Mouse (Mus musculus) adrenal gland, postnatal 36 days (tissue): ENCODE measurements around the gene Galnt18. TPM values are rescaled to one million over a fixed set of nuclear protein-coding genes. Genes with fewer than 3 reads are reported as not detected.

Experiments used
- DNase-seq, 2 experiments: peaks; one replicate each; pipeline ENCODE4 v3.0.0; 2021; ENCODE audit warnings: mixed read lengths in 1 of 2
- long read RNA-seq, 2 experiments: library from polyadenylated mRNA; stranded (forward); transcript quantifications; one replicate each; pipeline ENCODE4 v2.0.0; 2021; ENCODE audit warnings: borderline sequencing depth in 2 of 2
- total RNA-seq, 2 experiments: library from RNA; stranded (reverse); gene quantifications; 2 replicates each; pipeline ENCODE4 v1.2.3; 2021

Gene Galnt18
- 10 to 100 TPM; 14.3 to 18.6 TPM for total RNA-seq
- long read RNA-seq, experiment 1, transcript Galnt18-202 (11 exons, 2,530 nt) = major isoform, 26 of 41 reads
- long read RNA-seq, experiment 1, partial matches to known transcripts = 4 of 41 reads
- long read RNA-seq, experiment 1, other reads (novel, unspliced or antisense) = 11 of 41 reads
- long read RNA-seq, experiment 2, transcript Galnt18-202 (11 exons, 2,530 nt) = major isoform, 8 of 13 reads
- long read RNA-seq, experiment 2, partial matches to known transcripts = 1 of 13 reads
- long read RNA-seq, experiment 2, other reads (novel, unspliced or antisense) = 4 of 13 reads

DNA sequence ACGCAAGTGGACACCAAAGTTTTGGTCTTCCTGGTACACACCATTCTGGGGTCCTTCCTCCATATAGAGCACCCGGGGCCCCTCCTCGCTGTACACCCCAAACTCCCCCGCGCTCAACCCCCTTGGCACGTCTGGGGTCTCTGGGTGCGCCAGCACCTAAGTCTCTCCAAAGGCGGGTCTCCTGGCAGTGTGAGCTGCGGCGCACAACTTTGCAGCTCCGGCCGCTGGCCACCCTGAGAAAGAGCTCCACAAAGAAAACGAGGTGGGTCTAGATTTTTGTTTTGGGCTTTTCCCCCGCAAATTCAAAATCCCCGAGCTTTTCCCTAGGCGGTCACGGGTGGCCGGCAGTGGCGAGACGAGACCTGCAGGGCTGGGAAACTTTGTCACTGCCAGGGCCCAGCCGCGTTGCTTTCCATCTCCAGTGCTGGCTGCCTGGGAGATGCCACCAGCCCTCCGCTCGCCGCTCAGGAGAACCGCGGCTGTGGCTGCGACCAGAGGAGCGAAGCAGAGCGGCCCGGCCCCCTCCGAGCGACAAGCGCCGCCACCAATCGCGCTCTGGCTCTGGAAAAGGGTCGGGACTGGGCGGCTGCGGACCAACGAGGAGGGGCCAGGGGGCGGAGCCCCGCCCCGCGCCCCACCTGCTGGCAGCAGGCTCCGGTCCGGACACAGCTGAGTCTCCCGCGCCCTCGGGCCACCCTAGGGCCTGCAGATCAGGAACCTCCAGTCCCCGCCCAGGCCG, at the start of gene Galnt18:
Galnt18 (minus strand) TSS at position 474 of the 739 bp plus-strand sequence.
- peak; percentile 97 to 98 for DNase-seq

DNA sequence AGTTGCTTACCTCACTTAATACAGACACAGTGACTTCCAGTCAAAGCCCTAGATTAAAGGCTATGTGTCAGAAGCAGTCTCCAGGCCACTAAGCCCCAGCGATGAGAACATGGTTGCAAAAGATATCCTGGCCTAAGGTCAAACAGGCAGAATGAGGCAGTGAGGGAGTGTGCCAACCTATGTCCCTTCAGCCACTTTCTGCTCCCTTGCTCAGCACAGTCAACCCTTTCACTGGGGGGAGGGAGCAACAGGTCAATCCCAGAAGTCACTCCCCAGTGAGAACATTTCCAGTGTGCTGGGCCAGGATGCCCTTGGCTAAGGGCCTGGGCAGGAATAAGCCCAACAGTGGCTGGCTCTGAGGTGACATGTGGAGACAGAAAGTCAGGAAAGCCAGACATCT, 47.6 kb upstream of the Galnt18 start:
- peak; percentile 3 to 21 for DNase-seq

DNA sequence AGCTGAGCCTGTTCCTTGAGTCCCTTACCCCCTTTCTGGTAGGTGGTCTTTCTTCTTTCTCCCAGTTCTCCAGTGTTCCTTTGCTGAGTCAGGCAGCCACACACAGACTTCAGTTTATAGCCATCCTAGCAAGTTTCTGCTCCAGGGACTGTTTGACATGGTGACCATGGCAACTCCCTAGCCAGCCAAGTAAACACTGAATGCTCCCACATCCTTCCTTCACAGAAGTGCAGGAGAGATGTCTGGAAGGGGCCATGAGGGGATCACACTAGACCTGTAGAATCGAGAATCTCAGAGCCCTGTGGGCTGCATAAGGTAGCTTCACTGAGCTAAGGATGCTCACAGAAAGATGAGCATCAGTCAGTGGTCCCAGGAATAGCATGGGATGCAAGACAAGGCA, 33.3 kb upstream of the Galnt18 start:
- DNase-seq = no peak

DNA sequence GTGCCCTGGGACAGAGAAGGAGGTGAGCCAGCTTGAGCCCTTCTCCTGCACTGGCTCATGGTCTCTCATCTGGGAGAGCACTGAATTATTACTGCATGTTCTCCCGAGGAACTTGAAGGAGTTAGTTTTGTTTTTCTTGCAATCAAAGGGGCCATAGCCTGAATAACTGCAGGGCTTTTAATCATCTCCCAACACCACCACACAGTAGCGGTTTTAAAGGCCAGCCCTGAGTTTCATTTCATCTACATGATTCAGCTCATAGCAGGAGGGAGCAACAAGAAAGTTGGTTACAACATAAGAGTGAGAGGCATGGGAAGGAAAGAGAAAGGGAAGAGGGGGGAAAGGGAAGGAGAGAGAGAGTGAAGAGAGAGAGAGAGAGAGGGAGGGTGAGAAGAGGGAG, 31.3 kb upstream of the Galnt18 start:
- no peak for DNase-seq

DNA sequence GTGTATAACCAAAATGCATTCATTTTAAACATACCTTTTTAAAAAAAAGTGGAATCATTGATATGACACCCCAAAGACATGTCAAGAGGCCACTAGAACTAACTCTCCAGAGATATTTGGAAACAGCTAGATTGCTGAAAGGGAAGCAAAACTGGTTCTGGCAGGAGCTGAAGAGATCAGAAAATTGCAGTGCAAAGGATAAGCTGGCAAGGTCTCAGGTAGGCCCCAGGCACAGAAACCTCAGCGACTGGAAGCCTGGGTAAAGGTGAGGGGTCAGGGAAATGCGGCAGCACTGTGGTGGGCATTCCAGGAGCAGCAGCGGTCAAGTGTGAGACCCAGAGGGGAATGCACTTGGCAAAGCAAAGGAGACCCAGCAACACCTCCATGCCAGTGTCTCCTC, 30.0 kb upstream of the Galnt18 start:
- no peak for DNase-seq

DNA sequence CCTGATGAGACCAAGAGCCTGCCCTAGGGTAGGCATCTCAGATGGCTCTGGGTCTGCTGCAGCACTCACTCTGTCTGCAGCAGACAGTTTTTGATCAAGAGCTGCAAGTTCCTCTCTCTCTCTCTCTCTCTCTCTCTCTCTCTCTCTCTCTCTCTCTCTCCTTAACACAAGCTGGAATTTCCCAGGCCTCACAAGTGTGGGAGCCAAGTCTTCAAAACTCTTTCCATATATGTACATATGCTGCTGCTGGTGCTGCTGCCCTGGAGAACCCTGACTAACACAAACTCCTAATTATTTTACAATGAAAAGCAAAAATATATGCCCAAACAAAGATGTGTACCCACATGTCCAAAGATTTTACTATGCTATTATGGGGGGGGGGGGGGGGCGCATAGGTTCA, 26.3 kb upstream of the Galnt18 start:
- no peak for DNase-seq

DNA sequence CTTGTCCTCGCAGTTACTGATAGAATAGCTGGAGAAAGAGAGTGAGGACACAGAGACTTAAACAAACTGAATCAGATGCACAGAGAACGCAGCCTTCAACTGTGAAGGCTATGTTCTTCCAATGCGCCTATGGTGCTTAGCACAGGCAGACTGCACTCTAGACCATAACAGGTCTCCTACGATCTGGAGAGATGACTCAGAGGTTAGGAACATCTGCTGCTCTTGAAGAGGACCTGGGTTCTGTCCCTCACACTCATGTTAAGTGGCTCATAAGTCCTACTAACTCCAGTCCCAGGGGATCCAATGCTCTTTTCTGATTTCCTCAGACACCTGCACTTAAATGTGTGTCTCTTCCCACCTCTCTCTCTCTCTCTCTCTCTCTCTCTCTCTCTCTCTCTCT, 24.9 kb upstream of the Galnt18 start:
- DNase-seq = no peak

DNA sequence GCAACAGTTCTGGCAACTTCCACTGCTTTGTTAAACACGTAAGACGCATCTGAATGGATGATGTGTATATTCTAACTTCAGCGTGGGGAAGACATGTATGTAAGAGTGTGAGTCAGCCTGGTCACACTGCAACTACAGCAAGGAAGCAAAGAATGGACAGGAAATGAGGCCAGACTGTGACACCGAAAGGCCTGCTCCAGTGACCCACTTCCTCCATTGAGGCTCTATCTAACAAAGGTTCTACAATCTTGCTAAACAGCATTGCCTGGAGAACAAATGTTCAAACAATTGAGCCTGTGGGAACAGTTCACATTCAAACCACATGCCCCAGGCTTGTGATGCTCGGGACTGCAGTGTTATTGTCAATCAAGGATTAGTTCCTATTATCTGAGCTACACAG, 21.0 kb upstream of the Galnt18 start:
- DNase-seq = no peak

DNA sequence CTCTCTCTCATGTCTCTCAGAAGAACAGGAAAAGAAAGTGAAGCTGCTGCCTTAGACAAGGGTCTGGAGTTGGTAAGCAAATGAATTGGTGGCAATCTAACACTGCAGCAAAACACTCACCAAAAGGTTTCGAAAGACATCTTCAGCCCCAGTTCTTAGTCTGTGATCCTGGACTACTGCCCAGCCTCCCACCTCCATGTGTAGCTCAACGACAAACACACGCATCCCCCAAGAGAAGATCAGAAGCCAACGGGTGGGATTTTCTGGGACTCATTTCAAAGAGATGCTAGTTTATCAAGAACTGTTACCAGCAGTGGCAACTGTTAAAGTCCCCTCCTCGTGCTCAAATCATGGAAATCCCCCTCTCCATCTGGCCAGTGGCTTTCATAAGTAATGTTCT, 20.3 kb upstream of the Galnt18 start:
- no peak for DNase-seq

DNA sequence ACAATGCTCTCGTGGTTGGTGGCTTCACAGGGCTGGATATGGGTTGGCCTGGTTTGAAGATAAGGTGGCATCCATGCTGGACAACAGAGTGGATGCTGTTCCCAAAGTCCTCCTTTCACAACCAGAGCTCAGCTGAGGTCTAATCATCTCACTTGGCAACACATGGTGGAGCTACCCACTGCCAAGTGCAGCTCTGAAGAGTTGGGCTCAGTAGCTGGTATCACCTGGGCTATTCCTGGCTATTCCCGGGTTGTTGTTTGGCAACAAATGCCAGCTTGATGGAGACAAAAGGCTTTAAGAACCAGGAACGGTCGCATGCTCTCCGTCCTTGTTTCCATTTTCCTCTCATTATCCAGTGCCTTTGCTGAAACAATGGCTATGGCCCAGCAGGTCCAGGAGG, 19.2 kb upstream of the Galnt18 start:
- no peak for DNase-seq

DNA sequence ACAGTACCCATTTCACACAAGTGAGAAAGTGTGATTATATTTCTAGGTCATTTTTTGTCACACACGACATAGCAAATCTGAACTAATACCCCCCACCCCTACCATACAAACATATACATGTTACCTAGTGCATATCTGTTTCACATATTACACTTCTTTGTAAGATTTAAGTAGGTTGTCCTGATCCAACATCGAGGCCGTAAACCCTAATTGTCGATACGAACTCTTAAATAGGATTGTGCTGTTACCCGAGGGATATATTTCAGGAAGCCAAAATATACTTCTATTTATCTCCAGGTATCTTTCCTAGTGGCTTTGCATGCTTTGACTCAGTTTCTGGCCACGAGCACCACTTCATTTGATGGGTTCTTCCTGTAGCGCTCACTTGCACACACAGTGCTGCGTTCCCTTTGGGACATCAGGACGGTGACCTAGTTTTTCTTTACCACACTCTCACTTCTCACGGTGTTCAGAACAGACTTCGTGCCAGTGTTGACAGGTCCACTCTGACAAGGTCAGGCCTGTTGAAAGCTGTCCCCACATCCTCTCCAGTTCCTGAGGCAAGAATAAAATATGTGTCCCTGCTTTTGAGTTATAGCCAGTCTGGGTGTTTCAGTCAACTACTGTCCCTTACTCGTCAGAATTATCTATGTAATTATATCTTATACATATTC, 17.7 kb upstream of the Galnt18 start:
- no peak for DNase-seq

DNA sequence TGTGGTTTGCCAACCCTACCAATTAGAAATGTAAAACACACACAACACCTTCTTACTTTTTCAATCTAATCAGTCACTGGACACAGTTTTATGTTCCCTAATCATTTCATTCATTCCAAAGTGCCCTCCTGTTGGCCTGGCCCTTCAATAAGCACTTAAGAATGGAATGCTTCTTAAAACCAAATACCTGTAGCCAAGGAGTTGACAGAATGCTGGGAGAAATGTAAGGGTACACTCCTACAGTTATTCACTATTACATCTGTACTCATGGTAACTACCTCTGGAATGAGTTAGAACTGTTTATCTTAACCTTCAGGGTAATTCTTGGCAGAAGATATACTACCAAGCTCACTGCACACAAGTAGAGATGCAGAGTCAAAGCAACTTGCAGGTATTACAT, 15.3 kb upstream of the Galnt18 start:
- no peak for DNase-seq

DNA sequence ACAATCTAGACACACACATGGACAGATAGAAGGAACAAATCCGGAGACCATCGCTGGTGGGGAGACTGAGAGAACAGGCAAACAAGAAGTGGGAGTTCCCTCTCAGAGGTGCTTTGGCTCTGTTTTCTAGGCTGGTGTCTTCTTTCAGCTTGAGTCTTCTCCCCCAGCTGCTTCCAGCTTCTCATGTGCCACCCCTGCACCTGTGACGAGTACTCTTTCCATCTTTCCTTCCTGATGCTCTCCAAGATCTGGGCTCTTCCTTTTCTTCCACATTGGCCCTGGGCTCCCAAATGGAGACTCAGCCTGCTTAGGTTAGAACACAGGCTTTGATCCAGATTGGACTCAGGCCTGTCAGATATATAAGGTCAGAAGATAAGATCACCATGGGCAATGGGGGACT, 12.4 kb upstream of the Galnt18 start:
- no peak for DNase-seq

DNA sequence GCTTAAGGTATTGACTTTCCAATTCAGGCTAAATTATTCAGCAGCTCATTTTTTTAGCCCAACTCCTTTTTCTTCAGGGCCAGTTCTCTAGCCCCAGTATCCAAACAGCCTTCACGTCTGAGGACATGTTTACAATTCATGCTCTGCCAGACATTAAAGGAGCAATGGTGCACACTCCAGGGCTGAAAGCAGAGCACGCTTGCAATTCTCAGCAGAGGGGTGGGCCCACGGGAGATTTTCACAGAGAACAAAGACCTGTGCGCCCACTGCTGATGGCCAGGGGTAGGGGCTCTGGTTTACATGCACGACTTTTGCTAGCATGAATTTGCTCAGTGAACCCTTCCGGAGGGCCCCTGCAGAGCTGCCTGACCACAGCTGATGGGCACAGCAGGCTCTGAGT, 11.6 kb upstream of the Galnt18 start:
- no peak for DNase-seq

DNA sequence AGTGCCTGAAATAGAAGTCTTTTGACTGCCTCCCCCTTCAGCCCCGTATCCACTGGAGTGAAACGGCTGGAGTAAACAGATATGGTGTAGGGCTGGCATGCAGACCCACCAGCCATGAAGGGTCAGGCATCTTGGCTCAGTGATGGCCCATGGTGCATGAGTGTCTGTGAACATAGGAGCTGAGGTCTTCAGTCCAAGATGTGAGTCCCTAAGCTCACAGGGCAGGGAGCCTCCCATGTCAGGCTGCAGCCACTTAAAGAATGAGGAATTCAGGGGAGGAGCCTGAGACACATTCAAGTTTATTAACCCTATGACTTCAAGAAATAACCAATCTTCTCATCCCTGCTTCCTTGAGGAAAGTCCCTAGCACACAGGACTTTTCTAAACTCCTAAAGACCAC, 8.1 kb upstream of the Galnt18 start:
- DNase-seq = no peak

DNA sequence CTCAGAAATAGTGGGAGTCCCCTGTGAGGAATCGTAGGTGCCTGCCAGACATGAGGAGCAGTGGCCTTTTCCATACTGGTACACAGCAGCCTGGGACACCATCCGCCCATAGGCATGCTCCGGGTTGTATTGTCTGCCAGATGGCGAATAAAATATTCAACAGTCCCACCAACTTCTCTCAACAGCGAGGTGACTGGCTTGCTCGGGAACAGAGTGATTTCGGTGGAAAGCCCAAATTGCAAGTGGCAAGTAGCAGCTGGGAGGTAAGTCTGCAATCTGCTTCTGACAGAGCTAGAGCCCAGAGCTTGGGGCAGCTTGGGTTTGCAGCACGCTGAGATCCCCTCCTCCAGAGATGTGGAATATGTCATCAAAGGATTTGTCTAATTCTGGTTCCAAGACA, 5.7 kb upstream of the Galnt18 start:
- no peak for DNase-seq

DNA sequence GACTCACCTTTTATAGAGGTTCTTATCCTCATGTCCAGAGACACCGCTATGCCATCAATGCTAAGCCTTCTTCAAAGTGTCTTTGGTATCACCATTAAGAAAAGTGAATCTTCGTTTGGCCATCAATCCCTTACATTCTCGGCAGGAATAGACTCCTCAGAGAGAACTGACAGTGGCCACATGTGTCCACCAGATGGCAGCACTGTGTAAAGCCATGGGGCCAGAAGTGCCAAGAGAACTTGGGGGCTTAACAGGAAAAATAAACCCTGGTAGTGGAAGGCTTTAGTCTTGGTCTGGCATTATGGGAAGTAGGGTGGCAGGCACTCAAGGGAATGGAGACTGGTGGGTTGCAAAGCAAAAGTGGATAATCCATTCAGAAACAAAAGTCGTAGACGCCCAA, 2.3 kb upstream of the Galnt18 start:
- peak; percentile 73 to 80 for DNase-seq

DNA sequence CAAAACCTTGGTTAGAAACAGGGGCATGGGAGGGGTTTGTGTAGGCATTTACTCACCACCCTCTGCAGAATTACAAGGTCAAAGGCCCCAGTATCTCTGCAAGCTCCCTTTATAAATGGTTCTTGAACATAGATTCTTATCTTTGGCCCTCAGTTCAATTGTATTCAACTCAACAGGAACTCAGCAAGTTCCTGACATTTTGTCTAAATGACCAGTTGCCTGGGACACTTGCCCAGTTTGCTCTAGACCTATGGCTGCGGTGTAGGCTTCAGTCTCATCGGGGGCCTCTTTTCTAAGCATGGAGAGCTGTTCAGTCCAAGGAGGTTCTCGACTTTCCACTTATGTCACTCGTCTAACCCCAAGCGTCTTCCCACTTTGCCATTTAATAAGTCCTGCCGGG, 1.5 kb upstream of the Galnt18 start:
- peak; percentile 21 to 35 for DNase-seq

DNA sequence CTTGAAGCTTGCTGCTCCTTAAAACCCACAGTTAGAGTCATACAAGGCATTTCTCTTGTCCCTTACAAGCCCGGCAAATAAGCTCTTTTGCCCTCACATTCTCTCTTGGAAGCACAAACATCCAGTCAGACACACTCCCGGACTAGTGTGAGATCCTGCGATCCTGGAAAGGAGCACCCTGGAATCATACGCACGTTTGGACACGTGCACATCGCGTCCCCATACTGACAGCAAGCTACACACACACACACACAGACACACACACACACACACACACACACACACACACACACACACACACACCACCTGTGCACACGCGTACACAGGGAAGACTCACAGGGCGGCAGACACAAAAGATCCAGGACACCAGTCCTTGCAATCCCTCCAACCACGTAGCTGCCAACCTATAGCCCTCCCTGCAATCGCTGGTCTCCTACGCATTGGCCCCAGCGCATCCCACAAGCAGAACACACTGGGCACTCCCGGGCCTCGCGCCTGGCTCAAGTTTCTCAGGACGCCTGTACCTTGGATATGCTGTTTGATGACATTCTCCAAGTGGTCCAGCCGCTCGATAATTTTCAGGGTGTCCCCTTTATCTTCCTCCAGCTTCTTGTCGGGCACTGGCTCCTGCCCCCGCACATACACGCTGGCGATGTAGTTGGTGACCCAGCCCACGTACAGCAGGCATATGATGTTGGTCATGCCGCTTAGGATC, 831 bp downstream of the Galnt18 start:
- peak; percentile 8 to 36 for DNase-seq

DNA sequence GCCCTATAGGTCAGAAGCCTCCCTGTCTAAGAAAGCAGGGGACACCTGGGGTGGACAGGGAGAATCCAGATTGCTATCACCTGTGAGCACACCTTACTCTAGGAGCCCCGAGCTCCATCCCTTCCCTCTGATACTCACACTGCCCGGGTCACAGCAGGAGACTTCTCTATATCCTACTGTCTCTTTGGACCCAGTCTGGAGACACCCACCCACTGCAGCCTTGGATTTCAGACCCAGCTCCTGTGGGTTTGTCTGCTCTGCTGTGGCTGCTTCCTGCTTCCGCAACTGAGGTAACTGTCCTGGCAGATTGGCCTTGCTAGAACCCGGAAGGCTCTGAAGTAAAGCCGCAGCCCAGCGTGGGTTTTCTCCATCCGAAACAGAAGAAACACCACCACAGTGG, 1.6 kb downstream of the Galnt18 start:
- peak; percentile 7 to 11 for DNase-seq

DNA sequence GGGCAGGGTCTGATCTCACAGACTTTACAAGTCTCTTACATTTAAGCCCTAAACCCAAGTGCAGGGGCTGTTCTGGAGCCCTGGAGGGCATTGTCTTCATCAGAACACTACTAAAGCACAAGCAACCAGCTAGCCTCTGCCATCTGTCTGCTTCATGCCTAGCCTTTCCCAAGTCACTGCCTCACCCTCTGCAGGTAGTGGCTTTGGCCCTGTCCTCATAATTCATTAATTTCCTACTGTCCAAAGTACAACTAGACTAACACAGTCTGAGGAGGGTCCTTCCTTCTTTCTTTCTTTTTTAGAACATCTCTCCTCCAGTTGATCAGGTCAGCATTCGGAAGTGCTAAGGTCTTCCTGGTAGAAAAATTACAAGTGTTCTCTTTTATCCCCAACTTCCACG, 2.6 kb downstream of the Galnt18 start:
- no peak for DNase-seq

DNA sequence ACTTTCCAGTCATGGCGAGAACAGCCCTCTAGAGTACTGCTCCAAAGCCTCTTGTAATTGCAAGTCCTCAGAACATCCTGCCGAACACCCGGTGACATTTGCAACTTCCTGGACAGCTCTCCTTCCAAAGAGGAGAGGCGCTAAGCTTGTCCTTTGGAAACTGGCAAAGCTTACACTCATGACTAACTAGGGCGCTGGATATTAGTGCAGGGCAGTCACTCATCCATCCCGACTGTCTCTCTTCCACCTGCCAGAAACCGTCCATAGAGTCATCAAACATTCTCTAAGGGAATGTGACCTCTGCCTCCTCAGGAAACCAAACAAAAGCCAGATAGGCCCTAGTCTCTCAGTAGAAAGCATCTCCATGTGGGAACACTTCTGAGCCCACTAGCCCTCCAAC, 3.6 kb downstream of the Galnt18 start:
- DNase-seq = peak; percentile 10 to 24

DNA sequence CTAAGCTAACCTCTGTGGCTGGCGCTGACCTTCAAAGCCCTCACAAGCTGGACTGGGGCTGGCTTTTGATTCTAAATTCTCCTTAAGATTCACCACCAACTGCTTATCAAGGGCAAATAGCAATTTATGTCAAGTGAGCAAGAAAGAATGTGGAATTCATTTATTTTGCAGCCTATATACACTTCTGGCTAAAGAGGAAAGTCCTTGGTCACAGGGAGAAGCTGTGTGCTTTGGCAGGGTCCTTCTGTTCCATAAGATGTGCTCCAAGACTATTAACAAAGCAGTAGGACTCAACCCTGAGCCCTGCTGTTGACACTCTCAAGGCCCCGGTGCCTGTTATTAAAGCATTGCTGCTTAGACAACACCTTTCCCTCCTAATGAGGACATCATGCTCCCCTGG, 7.4 kb downstream of the Galnt18 start:
- DNase-seq = no peak
